Mouse (Mus musculus): ENCODE measurements around the gene Rgs3. TPM values are rescaled to one million over a fixed set of nuclear protein-coding genes. Genes with fewer than 3 reads are reported as not detected.
A peak's percentile ranks its signal among the peaks of the same experiment; 100 is the strongest.

The Rgs3 gene
- polyA plus RNA-seq, 1 experiment: 49.5 TPM

DNA sequence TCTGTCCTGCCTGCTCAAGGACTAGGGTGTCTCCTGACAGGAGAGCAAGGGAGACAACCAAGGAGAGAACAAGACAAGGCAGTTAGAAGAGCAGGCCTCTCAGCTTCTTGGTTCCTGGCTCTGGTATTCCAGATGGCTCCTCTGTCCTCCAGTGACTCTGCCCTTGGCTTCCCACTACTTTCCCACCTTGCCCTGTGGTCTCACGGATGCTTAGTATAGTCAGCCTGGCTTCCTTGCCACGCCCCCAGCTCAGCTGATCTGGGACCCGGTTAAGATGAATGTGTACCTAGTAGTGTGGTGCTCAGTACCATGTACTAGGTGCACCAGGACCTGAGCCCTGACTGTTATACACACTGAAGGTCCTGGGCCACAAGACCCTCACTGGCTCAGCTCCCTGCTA, 82.0 kb downstream of the Rgs3 start:
- Histone ChIP-seq H3K4me3 (ENCODE audit: insufficient read depth, low read depth, low read length) (no peak overlapping the region), H3K4me1 (ENCODE audit: control insufficient read depth, insufficient read depth, insufficient read length, low read length) (peaks cover 32% of the 10 kb centered on the region), H3K27ac (replicated peaks; ENCODE audit: low read depth, low read length) (peak overlapping the region; percentile 76)

DNA sequence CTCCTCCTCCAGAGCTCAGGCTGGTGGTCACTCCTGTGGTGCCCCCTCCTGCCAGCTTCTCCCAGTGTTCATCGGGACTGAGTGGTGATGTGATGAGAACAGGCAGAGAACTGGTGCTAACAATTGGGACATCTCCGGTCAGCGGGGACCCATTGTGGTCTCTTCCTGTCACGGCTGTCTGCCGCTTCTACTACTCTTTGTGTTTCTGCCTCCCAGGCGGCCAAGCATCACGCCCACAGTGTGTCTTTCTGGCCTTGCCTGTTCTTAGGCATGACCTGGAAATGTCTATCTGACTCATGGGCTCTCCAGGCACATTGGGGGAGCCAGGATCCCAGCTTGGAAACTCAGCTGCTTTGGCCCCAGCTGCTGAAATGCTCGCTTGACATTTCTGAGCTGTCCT, 83.8 kb downstream of the Rgs3 start:
- Histone ChIP-seq H3K4me3 (ENCODE audit: insufficient read depth, low read depth, low read length) (no peak overlapping the region), H3K27ac (replicated peaks; ENCODE audit: low read depth, low read length) (peak overlapping the region; percentile 61), H3K4me1 (ENCODE audit: control insufficient read depth, insufficient read depth, insufficient read length, low read length) (peaks cover 34% of the 10 kb centered on the region)

DNA sequence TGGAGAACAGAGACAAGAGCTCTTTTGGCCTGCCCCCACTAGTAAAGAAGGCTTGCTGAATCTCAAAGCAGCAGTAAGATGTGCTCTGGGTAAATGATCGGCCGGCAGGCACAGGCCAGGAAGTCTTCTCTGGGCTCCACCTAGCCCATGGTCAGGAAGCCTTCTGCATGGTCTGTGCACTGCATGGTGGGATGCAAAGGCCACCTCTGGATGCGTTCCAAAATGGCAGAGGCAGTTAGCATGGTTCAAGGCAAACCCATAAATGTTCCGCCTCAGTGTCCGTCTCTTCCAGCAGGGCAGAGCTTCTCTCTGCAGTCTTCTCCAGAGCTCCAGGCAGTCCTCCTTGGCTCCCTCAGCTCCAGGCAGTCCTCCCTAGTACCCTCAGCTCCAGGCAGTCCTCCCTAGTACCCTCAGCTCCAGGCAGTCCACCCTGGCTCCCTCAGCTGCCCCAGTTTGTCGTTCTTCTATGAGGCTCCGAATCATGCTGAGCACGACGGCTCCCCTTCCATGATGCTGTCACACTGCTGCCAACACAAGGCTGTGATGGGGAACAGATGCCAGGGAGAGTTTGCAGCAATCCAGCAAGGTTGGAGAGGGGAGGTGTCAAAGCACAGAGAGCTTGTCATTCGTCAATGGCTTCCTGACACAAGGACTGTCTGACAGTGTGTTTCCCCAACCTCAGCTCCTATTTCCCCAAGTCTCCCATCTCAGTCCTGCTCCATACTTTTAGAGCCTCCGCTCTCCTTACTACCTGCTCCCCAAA, 84.6 kb downstream of the Rgs3 start:
- Histone ChIP-seq H3K27ac (replicated peaks; ENCODE audit: low read depth, low read length) (peak overlapping the region; percentile 19; the same call in 1 of the 2 replicates), H3K4me3 (ENCODE audit: insufficient read depth, low read depth, low read length) (no peak overlapping the region), H3K4me1 (ENCODE audit: control insufficient read depth, insufficient read depth, insufficient read length, low read length) (peaks cover 34% of the 10 kb centered on the region)

GRCm38 (mm10) chr4:62646556-62647248, 87.1 kb downstream of the Rgs3 start:
- Histone ChIP-seq H3K4me3 (ENCODE audit: insufficient read depth, low read depth, low read length) (no peak overlapping the region), H3K27ac (replicated peaks; ENCODE audit: low read depth, low read length) (no peak overlapping the region), H3K4me1 (ENCODE audit: control insufficient read depth, insufficient read depth, insufficient read length, low read length) (peaks cover 25% of the 10 kb centered on the region)

DNA sequence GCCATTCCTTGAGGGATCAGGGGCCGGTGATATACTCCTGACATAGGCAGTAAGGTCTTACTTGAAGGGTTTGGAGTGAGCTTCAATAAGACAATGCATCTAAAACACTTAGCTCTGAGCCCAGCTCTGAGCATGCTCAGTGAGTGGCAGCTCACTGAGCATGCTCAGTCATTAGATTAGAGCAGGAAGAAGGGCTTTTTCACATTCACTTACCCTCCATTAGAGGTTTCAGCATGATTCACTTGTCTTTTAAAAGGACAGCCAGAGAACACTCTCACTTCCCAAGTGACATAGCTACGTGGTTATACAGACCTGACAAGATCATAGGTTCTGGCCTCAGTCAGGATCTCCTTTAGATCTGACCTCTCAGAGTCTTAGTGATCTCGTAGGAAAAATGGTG, 89.2 kb downstream of the Rgs3 start:
- Histone ChIP-seq H3K4me1 (ENCODE audit: control insufficient read depth, insufficient read depth, insufficient read length, low read length) (peaks cover 13% of the 10 kb centered on the region), H3K4me3 (ENCODE audit: insufficient read depth, low read depth, low read length) (no peak overlapping the region), H3K27ac (replicated peaks; ENCODE audit: low read depth, low read length) (no peak overlapping the region)

- Histone ChIP-seq H3K4me1 (ENCODE audit: control insufficient read depth, insufficient read depth, insufficient read length, low read length) (peaks cover 13% of the 10 kb centered on the region), H3K27ac (replicated peaks; ENCODE audit: low read depth, low read length) (no peak overlapping the region)
These were observed 90.0 kb downstream of the Rgs3 start for GRCm38 (mm10) chr4:62649536-62650230.

GRCm38 (mm10) chr4:62651179-62651760, 91.6 kb downstream of the Rgs3 start:
- Histone ChIP-seq H3K27ac (replicated peaks; ENCODE audit: low read depth, low read length) (no peak overlapping the region), H3K4me3 (ENCODE audit: insufficient read depth, low read depth, low read length) (no peak overlapping the region), H3K4me1 (ENCODE audit: control insufficient read depth, insufficient read depth, insufficient read length, low read length) (peaks cover 10% of the 10 kb centered on the region)

More at GRCm38 (mm10) chr4:62649536-62650230, 90.0 kb downstream of the Rgs3 start:
- no peak overlapping the region for H3K4me3 ChIP-seq (ENCODE audit: insufficient read depth, low read depth, low read length)

DNA sequence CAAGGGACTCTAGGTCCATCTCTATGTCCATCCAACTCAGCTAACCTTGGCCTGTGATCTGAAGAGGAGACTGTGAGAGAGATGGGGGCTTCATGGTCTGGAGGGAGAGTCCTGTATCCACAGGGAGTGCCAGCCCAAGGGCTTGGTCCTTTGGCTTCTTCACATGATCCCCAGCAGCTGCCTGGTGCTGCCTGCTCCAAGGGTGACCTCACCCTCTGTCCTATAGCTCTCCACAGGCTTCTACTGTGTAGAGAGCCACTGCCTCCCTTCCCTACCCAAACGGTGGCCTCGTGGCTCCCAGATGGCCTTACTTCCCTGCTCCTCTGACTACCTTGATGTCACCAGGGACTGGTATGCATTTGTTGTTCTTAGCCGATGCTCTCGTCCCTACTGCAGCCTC, 92.6 kb downstream of the Rgs3 start:
- Histone ChIP-seq H3K4me1 (ENCODE audit: control insufficient read depth, insufficient read depth, insufficient read length, low read length) (peaks cover 5% of the 10 kb centered on the region; the same call in 1 of the 2 replicates), H3K27ac (replicated peaks; ENCODE audit: low read depth, low read length) (no peak overlapping the region), H3K4me3 (ENCODE audit: insufficient read depth, low read depth, low read length) (no peak overlapping the region)

DNA sequence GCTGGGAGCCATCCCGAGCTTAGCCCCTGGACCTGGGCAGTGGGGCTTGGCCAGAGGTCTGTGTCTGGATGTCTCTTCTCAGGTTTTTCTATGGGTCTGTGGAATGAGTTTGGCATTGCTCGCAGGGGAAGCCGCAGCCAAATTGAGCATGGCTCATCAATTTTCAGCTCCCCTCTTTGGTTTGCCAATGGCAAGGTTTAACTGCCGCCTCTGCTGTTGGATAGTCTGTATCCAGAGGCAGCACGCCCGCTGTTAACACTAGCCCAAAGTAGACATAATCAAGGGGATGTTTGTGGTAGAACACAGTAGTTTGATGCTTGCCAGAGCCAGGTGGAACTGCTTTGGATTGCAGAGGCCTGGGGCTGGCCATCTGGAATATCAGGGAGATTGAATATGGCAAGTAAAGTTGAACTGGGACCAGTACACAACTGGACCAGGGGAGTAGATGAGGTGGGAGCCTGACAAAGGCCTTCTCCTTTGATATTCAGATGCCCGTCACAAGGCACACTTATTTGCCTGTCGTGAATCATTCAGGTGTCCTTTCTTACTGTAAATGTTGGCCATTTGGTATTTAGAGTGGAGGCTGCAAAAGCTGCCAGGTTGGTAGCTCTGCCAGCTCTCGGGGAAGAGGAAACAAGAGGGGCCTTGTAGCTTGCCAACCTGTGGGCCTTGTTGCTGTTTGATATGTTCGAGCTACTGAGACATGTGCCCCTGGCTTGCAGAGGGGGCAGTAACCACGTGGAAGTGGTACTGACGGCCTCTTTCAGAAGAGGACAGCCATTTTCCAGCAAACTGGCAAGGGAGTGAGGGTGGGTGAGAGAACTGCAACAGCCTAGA, 93.5 kb downstream of the Rgs3 start:
- Histone ChIP-seq H3K4me3 (ENCODE audit: insufficient read depth, low read depth, low read length) (no peak overlapping the region), H3K27ac (replicated peaks; ENCODE audit: low read depth, low read length) (no peak overlapping the region), H3K4me1 (ENCODE audit: control insufficient read depth, insufficient read depth, insufficient read length, low read length) (peaks cover 7% of the 10 kb centered on the region)

- H3K4me3 ChIP-seq (ENCODE audit: insufficient read depth, low read depth, low read length): no peak overlapping the region
- H3K4me1 ChIP-seq (ENCODE audit: control insufficient read depth, insufficient read depth, insufficient read length, low read length): peaks cover 12% of the 10 kb centered on the region
- no peak overlapping the region for H3K27ac ChIP-seq (replicated peaks; ENCODE audit: low read depth, low read length)
These were observed 94.4 kb downstream of the Rgs3 start for GRCm38 (mm10) chr4:62653922-62654661.

GRCm38 (mm10) chr4:62659264-62659663, 99.6 kb downstream of the Rgs3 start:
- Histone ChIP-seq H3K4me3 (ENCODE audit: insufficient read depth, low read depth, low read length) (no peak overlapping the region), H3K27ac (replicated peaks; ENCODE audit: low read depth, low read length) (0 out of 2 replicates have a peak overlapping the region, but pooled peaks have one; percentile 10), H3K4me1 (ENCODE audit: control insufficient read depth, insufficient read depth, insufficient read length, low read length) (peaks cover 49% of the 10 kb centered on the region)

DNA sequence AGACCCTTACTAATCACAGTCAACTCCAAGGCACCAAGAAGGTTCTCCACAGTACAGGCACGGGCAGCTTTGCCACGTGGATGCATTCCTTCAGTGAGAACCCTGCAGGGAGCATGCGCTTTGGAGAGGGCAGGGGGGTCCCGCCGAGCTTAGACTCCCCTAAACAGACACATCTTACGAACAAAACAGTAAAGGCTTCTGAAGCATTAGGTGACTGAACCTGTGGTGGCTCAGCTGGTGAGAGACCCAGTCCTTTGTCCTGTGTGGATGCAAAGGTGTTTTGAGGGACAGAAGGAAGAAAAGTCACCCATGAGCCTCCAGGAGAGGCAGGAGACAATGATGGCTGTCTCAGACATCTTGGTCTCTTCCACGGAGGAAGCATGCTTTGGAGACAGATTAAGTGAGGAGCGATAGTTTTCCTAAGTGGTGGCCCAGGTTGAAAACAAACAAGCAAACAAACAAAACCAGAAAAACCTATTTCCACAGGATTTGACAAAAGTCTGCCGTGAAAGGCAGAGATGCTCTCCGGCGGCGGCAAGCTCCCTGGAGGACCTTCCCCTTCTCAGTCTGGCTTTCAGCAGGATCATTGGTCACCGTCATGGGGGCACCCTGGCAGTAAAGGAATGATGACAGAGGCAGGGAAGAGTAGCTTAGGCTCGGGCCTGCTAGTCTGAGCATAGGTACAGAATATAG, 100.4 kb downstream of the Rgs3 start:
- no peak overlapping the region for H3K4me3 ChIP-seq (ENCODE audit: insufficient read depth, low read depth, low read length)
- peak overlapping the region; percentile 26; the same call in 1 of the 2 replicates for H3K27ac ChIP-seq (replicated peaks; ENCODE audit: low read depth, low read length)
- peaks cover 49% of the 10 kb centered on the region for H3K4me1 ChIP-seq (ENCODE audit: control insufficient read depth, insufficient read depth, insufficient read length, low read length)

DNA sequence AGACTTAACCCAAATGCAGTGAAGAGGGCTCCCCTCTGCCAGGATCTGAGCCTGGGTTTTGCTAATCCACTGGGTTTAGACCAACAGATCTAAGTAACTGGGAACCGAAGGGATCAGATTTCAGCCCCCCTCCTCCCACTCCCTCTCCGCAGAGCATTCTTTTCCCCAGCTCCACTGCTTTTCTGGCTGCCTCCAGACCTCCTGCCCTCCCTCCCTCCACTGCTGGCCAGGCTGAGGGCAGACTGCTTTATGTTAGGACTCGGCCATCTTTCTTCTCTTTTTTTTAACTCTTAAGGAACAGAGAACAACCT, 100.9 kb downstream of the Rgs3 start:
- Histone ChIP-seq H3K4me1 (ENCODE audit: control insufficient read depth, insufficient read depth, insufficient read length, low read length) (peaks cover 49% of the 10 kb centered on the region), H3K4me3 (ENCODE audit: insufficient read depth, low read depth, low read length) (no peak overlapping the region), H3K27ac (replicated peaks; ENCODE audit: low read depth, low read length) (peak overlapping the region; percentile 26)

Data from brown adipose tissue, adult 24 weeks (tissue).